ENCODE assay signal across 16 mouse cellular contexts in the genomic region with DNA sequence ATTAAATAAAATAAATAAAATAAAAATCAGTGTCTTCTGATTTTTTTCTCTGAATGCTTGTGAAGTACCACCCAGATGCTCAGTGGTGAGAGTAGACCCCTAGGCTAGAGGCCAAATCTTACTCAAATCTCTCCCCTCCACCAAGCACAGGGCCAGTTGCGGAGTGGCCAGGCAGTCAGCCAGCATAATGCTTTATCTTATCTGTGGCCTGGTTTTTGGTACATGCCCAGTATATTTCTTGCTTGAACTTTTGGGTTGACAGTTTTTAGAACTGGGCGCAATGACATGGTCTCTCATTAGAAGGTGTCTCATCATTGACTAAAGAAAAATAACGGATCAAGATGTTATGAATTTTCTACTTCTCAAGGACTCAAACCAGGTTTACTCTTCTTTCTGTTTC.
"Had no signal": no experiment of that assay in that cellular context is flagged by ENCODE, and none has a peak within 500 bp of the region (broad histone marks: within the 10 kb centered on the region; RNA-seq: fewer than 3 reads in every experiment).

No protein-coding gene starts in this region.

- DNase-seq: kidney, postnatal 10 days; kidney, postnatal 4 days; lung, adult 2 months; lung, postnatal 14 days; right cerebral cortex, adult 18-20 months; right cerebral cortex, postnatal 25 days; thymus, postnatal 36 days had no signal

- H3K36me3 ChIP-seq: limb, embryonic 12.5 days; liver, embryonic 15.5 days; midbrain, embryonic 15.5 days; neural tube, embryonic 12.5 days had no signal

- ATAC-seq: midbrain, embryonic 15.5 days had no signal

- H3K4me1 ChIP-seq: liver, embryonic 15.5 days; megakaryocyte, embryonic 14.5 days; midbrain, embryonic 15.5 days; neural tube, embryonic 12.5 days had no signal

- H3K4me3 ChIP-seq: layer of hippocampus, adult 2 months; limb, embryonic 12.5 days; liver, embryonic 15.5 days; megakaryocyte, embryonic 14.5 days; midbrain, embryonic 15.5 days; neural tube, embryonic 12.5 days had no signal

- H3K27me3 ChIP-seq: liver, embryonic 15.5 days; megakaryocyte, embryonic 14.5 days; midbrain, embryonic 15.5 days; neural tube, embryonic 12.5 days had no signal

- H3K9me3 ChIP-seq: limb, embryonic 12.5 days; liver, embryonic 15.5 days; megakaryocyte, embryonic 14.5 days; midbrain, embryonic 15.5 days; neural tube, embryonic 12.5 days had no signal

- H3K4me2 ChIP-seq: limb, embryonic 12.5 days; liver, embryonic 11.5 days; liver, embryonic 15.5 days; midbrain, embryonic 11.5 days; midbrain, embryonic 15.5 days; neural tube, embryonic 12.5 days had no signal

- H3K27ac ChIP-seq: layer of hippocampus, adult 2 months; limb, embryonic 12.5 days; liver, embryonic 15.5 days; macrophage; midbrain, embryonic 15.5 days; neural tube, embryonic 12.5 days had no signal

- H3K9ac ChIP-seq: limb, embryonic 12.5 days; liver, embryonic 15.5 days; midbrain, embryonic 15.5 days; neural tube, embryonic 12.5 days had no signal
